Mouse (Mus musculus): ENCODE data around the gene Frmd4a.

GRCm38 (mm10) chr2:4609433-4609832 lies 591.9 kb downstream of the Frmd4a start:
- TF ChIP-seq HCFC1 (IDR thresholded peaks at IDR 0.05; ENCODE audit: borderline replicate concordance, insufficient read depth, low read length), result no peak
- TF ChIP-seq MAFK (IDR thresholded peaks at IDR 0.05; ENCODE audit: insufficient read depth, low read depth, low read length), result no peak

Measured in ES-E14 (cell line).